Mouse (Mus musculus) ovary, postnatal 10 days (tissue): ENCODE data around the gene Rfx4.

Experiments
- DNase-seq: peaks from one replicate; pipeline ENCODE4 v3.0.0; 2022; ENCODE audit warnings: low spot score

Rfx4 gene

DNA sequence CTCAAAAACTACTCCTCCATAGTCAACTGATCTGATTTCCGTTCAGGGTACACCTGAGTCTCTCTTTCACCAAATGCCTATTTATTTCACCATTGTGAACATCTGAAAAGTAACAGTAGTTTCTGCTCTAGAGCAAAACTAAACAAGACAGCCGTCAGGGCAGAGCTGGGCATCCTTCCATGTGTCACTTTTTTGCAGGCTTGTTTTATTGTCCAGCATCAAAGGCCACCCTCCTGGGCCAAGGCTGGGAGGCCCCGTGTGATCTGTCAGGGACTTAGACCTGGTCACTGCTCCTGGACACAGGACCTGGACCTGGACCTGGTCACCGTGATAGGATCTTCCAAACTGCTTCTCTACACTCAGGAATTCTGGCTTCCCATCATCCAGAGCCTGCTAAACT is 116.1 kb downstream of the Rfx4 start:
- no peak for DNase-seq

- no peak for DNase-seq
Observed at GRCm38 (mm10) chr10:84879823-84880571, 124.1 kb downstream of the Rfx4 start.

DNA sequence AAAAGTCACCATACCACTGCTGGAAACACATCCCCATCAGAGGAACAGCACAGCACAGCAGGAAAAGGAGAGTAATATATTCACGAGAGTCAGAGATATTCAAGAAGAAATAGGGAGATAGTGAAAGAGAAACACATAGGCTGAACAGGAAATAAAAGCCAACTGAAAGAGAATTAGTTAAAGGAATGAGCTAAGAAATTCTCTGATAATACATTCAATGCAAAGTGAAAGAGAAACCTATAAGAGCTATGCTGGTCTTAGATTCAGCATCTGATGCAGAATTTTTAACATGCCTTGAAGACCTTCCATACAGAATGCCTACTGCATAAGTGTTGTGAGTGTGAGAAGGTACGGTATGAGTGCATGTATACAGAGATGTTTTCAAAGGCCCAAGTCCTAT is 126.7 kb downstream of the Rfx4 start:
- DNase-seq = no peak

DNA sequence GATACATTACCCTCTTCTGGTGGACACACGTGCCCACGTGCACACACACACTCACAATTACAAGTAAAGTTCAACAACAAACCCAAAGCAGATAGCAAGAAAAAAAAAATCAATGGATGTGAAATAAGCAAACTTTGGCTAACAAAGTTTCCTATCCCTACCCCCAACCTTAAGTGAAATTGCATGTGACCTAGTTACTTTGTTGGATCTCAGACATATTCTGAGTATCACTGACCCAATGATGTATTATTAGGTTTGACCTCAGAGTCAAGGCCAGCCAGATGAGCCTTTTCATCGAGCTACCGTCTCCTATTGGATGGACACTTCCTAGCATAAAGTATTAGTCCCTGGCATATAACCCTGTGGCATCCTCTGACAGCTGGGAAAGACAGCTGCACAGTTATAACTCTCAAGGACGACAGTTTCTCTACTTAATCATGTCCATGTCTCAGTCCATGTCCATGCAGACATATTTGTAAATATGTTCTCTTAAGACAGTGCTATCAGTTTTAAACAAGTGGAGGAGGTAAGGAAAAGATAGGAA is 129.6 kb downstream of the Rfx4 start:
- no peak for DNase-seq

DNA sequence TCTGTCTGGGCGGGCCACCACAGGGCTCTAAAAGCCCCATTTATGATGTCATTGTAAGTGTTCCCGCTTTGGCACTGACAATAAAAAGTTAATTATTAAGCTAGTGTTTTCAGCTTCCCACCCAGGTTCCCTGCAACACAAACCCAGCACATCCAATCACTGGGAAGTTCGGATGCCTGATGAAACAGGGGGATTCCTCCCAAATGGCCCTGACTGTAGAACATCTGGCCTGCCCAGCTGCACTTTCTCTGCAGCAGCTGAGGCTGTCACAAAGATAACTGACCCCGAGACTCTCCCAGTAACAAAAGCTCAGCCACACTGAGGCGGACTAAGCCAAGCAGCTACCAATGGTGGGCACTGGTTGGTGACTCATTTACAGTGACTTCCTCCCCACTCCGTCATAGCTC is 130.4 kb downstream of the Rfx4 start:
- DNase-seq = no peak

GRCm38 (mm10) chr10:84886785-84887184 is 130.9 kb downstream of the Rfx4 start:
- no peak for DNase-seq

DNA sequence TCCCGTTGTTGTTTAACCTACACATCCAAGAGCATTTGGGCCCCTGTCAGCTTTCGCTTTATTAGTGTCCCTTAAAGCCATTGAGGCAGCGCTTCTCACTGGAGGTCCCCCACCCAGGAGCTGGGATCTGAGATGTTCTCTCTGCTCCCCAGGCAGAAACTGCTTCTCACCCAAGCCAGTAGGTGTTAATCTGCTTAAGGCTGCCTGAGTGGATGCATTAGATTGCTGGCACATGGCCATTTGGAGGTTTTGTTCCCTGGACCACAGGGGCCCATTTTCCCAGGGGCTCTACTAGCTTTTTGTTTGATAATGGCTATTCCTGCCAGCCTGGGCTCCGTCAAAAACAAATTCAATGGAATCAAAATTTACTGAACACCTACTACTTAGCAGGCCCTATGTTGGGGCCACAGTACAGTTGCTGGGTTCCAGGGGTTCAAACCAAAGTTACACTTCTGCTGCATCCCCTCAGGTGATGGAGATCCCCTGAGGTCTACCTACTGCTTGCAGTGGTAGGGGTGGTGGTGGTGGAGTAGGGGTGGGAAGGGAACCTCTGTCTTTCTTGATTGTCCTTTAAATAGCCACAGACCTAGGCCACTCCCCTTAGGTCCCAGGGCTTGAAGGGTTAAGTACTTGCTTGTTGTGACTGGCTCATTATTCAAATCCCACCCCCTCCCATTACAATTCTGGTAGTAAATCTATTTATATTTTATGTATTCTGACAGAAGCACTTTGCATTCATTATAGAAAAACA is 133.4 kb downstream of the Rfx4 start:
- no peak for DNase-seq

GRCm38 (mm10) chr10:84895810-84896358 is 140.0 kb downstream of the Rfx4 start:
- no peak for DNase-seq

DNA sequence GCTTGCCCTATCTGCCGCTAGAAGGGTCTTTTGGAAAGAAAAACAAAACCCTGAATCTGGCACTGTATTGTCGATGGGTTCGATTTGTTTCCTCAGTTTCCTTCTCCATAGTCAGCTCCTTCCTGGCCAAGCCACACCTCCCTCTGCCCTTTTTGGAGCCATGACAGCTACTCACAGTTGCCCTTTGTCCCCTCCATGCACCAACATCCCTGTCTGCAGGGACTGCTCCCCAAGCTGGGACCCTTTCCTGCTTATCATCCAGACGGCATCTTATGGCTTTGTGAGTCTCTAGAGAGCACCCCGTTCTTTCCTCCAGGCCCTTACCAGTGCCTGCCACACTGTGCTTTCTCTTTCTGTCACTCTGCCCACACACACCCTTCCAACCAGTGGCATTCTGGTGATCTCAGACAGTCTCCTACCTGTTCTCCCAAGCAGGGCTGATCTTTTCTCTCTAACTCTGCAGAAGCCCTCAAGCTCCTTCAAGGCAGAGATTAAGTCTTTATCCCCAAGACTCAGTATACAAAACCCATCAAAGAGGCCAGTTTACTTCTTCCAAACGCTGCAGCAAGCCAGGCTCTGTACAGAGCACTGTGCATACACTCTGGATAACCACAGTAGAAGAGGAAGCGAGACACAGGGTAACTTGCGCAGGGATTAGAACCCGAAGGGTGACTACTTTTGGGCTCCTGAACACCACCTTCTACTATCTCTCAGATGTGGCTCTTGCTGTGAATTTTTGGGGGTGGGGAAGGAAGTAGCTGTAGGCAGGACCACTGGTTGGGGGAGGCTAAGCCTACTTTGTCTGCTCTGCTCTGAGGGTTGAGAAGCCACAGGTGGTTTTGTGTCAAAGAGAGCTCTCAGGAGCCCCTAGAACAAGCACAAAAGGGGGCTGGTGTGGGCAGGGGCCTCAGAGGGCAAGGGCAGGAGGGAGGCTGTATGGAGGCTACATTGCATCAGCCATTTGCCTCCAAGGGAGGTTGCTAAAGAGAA is 141.4 kb downstream of the Rfx4 start:
- DNase-seq = no peak

GRCm38 (mm10) chr10:84898144-84898979 is 142.5 kb downstream of the Rfx4 start:
- no peak for DNase-seq

DNA sequence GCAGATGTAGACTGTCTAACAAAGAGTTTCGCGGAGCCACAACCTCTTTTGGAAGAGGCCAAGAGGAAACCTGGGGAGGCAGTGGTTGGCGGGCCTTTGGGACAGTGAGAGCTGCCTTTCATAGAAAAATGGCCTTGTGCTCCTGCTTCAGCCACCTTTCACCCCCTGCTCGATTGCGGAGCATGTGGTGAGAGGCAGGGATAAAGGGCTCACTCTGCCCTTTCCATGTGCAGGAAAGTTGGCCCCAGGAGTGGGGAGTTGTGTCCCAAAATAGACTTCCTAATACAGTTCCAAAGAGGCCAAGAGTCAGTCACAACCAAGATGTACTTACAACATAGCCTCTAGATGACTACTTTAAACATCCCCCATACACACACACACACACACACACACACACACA is 145.8 kb downstream of the Rfx4 start:
- no peak for DNase-seq

GRCm38 (mm10) chr10:84902213-84902612 is 146.4 kb downstream of the Rfx4 start:
- no peak for DNase-seq

GRCm38 (mm10) chr10:84903307-84903706 is 147.4 kb downstream of the Rfx4 start:
- no peak for DNase-seq

- DNase-seq = no peak
Observed at GRCm38 (mm10) chr10:84903742-84904141, 147.9 kb downstream of the Rfx4 start.

DNA sequence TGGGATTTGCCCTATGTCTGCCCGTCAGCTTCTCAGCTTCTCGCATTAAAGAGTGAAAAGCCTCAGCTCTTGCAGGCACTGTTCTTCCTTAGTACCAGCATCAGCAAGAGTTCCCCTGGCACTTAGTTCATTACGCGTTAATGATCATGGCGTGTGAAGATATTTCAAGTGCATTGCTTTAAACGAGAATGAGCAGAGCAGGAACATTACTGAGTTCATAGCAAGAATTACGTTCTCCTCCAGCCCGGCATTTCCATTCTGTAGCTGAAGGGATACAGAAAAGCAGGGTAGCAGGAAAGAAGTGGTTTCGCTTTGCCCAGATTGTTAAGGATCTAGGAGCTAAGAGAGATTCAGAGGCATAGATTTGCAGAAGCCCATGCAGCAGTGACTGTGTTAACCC is 151.0 kb downstream of the Rfx4 start:
- DNase-seq = no peak

DNA sequence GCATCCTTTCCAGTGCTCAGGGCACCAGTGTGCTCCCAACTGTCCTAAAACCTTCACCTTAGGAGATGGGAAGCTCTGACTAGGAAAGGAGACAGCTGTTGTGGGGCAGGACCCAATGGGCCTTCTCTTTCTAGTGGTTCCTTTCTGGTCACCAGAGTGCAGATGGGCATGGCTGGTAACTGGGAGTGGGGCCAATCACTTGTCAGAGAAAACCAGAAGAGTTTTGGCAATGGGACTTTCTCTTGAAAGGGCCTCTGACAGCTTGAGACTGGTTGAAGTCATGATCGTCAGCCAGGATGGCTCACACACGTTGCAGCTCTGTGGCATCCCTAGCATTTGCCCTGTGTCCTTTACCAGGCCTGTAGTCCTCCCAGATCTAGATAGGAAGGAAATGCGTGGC is 152.1 kb downstream of the Rfx4 start:
- DNase-seq = no peak

GRCm38 (mm10) chr10:84908471-84908870 is 152.6 kb downstream of the Rfx4 start:
- no peak for DNase-seq

DNA sequence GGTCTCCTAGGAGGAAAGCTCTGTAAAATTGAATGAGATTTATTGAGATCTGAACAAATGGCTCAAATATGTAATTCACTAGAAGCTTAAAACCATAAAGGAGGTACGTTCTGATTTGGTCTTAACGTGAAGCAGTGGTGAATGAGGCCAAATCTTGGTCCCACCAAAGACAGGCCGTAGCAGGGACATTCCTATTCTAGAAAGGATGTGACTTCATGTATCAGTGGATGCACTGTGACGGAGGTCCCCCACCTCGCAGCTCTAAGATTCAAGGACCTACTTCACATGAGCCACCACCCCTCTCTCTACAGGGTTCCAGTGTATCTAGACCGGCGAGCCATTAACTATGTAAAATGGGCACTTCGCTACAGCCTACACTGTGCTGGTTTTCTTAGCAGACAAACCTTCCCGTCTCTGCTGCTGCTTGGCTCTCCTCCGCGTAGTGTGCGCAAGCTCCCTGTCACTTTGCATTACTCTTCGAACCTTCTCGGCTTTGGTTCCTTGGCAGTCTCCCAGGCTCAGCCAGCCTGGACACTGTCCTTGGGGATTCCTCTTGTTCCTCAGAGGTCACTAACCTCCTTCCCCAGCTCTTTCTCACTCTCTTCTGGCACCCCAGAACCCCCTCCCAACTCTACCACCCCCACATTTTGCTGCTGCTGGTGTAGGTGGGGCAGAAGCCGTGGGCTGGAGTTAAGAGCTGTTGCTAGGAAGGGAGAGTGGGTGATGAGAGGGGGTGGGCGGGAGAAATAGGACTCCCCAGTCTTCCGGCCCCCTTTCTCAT is 153.3 kb downstream of the Rfx4 start:
- DNase-seq = no peak

GRCm38 (mm10) chr10:84910194-84910593 is 154.3 kb downstream of the Rfx4 start:
- DNase-seq = no peak

- DNase-seq = no peak
Observed at GRCm38 (mm10) chr10:84910758-84911384, 155.0 kb downstream of the Rfx4 start.
